Mouse (Mus musculus) cerebellum, postnatal 25 days (tissue): ENCODE data around the gene Bicc1.

Experiments
- DNase-seq, 2 experiments: peaks; one replicate each; pipeline ENCODE4 v3.0.0; 2021; ENCODE audit warnings: mixed read lengths in 2 of 2

Bicc1 gene

DNA sequence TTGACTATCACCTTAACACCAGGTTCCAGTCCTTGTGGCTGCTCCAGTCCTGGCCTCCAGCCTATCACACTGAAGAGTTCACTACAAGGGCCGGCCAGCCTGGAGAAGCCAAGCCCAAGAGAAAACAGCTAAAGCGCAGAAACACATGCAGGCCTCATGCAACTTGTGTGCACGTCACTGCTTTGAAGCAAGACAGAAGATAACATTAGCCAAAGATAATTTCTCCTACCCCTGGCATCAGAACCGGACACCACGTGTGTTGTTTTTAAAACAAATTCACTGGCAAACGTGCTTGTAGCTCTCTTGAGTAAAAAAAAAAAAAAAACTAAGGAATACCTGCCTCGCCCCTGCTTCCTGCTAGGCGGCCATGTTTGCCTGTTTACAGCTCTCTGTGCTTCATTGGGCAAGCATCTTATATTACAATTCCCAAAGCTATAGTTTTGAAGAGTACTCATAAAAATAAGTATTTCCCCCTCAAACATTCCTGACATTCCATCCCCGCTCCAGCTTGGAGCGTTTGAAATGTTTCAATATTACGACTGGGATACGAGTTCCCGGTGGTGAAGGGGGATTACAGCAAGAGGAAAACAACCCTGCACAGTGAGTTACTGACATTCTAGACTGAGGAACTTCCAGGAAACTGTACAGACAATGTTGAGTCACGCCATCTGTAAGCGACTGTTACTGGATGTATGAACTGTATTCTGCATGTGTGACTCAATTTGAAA, 40.2 kb downstream of the Bicc1 start:
- DNase-seq: no peak

DNA sequence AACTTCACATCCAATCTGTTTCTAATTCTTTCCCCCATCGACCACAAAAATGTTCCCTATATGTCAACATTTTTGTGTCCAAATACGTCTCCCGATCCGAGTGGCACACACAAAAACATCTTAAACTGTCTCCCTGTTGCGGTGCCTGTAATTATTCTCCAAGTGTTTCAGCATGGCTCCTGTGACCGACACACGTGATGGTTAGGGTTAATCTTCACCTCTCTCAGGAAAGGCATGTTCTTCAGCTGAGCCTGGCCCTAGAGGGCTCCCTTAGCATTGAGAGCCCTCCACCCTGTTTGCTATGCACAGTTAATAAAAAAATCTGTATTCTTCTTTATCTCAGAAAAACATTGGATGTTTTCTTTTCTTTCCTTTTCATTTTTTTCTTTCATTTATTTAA, 41.7 kb downstream of the Bicc1 start:
- DNase-seq: no peak

DNA sequence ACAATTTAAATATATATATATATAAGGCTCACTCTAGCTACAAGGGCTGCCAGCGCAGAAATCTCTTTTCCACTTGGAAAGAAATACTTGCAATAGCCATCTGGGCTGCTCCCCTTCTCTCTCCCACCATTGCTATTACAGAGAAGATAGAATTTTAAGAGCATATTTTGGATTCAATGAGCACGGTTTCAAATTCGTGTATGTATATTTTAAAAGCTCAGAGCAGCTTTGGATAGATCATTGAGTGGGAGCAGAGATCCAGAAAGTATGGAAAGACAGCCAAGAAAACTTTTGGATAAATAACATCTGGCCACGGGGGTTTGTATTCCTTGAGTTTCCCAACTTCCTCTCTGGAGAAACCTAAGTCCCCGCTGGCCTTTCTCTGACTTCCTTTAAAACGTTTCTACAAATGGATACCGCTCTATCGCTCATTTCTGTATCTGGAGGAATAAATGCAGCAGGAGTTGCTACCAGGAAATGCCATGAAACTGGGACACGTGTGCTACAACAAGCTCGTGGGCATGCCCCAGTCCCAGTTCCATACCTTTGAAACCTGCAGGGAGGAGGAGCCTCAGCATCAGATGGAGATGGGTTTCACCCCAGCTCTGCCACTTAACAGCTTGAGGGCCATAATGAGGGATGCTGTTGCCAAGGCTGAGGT, 45.1 kb downstream of the Bicc1 start:
- no peak for DNase-seq

DNA sequence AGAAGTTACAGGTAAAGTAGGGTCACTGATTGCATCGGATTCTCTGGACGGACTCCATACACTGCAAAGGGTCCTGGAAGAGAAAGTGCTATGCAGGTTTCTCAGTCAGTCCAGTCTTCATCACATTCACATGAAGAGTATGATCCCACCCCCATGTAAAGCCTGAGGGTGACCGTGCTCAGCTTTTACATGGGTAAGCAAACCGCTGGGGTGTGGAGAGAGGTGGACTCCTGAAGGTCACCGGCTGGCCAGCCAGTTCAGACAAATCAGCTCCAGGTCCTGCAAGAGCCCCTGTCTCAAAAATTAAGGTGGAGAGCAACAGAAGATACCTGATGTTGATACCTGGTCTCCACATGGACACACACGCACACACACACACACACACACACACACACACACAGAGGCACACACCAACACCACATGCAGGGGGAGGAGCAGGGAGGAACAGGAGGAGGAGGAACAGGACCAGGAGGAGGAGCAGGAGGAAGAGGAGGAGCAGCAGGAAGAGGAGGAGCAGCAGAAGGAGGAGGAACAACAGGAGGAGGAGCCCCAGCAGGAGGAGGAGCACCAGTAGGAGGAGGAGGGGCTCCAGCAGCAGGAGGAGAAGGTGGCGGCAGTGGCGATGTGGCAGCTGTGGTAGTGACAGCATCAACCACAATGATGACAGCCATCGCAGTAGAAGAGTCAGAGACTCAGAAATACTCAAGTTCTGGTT, 52.9 kb downstream of the Bicc1 start:
- DNase-seq: no peak

DNA sequence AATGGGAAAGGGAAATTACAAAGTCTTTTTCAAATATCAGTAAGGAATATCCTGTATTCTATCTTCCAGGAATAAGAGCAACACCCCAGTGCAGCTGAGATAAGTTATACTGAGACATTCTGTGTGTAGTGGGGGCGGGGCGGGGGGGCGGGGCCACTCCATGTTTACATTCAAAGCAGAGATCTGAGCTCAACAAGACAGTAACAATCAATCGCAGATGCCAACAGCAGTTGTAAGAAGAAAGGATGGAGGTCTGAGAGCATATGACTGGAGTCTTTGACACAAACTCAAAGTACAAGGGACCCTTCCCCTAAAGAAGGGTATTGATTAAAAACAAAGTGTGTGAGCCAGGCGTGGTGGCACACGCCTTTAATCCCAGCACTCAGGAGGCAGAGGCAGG, 54.7 kb downstream of the Bicc1 start:
- no peak for DNase-seq

DNA sequence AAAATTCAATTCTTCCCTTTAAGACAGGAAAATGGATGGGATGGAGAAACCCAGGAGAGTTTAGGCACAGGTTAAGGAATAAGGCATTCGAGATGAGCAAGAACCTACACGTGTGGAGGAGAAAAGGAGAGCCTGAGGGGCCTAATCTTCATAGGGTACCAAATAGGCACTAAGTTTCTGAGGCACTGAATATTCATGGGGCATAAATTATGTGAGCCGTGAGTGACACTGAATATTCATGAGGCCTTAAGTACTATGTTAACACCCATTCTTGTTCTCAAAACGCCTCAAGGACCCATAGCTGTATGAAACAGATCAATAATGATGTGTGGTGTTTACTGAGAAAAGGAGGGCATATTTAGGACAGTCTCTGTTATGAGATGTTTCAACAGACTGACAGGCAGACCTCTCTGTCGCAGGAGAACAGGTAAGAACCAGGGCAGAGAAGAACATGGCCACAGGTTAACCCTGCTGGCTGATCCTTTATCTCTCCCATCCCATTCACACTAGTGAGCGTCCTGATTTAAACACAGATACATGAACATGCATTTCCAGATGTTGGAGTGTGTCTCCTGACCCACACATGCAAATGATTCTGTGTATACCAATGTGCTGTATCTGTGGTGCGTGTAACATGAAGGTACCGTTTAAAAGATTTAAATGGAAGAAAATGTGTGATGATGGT, 58.5 kb downstream of the Bicc1 start:
- DNase-seq: no peak

DNA sequence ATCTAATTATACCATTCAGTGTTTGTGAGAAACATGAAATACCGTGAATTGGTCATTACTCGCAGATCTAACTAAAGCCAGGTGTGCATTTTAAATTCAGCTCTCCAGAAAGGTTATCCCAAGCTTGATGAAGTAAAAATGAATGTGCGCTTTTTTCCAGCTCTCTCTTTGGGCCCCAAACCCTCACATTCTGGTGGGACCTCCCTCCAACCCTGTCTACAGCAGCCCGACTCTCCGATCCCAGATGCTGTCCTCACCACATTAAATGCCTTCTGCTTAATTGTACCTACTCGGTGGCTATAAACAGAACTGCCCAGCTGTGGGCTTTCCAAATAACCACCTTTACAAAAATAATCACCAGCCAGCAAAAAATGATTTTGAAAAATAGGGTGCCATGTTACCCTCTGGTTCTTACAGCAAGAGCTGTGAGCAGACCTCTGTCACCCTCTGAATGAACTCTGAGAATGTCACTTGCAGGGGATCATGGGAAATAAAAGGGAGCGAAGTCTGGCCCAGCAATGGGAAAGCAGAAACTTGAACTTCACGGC, 64.7 kb downstream of the Bicc1 start:
- DNase-seq: no peak

DNA sequence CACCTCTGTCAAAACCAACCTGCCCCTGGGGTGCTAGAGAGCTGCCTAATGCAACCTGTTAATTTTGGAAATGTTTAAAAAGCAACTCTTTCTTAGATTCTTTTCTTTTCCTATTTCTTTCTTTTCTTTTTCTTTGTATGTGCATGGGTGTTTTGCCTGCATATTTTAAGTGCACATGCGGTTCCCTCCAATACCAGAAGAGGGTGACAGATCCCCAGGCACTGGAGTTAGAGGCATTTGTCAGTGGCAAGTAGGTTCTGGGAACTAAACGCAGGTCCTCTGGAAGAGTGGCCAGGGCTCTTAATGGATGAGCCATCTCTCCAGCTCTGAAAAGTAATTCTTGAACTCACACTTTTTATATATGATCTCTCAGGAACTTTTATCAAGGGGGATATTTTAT, 66.2 kb downstream of the Bicc1 start:
- no peak for DNase-seq

DNA sequence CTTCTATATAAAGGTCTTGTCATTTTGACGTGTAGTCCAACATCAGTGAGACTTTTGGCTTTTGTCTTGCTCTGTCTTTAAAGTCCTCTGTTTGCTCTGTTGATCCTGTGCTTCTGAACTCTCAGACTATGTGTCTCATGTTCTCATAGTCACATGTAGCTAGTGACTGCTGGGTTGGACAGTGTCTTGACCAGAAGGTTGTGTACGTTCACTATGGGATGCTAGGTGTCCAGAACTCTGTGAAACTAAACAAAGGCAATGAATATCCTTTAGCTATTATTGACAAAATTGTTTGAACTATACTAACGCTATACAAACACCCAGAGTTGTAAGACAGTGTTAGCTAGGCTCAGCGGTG, 72.2 kb downstream of the Bicc1 start:
- no peak for DNase-seq

DNA sequence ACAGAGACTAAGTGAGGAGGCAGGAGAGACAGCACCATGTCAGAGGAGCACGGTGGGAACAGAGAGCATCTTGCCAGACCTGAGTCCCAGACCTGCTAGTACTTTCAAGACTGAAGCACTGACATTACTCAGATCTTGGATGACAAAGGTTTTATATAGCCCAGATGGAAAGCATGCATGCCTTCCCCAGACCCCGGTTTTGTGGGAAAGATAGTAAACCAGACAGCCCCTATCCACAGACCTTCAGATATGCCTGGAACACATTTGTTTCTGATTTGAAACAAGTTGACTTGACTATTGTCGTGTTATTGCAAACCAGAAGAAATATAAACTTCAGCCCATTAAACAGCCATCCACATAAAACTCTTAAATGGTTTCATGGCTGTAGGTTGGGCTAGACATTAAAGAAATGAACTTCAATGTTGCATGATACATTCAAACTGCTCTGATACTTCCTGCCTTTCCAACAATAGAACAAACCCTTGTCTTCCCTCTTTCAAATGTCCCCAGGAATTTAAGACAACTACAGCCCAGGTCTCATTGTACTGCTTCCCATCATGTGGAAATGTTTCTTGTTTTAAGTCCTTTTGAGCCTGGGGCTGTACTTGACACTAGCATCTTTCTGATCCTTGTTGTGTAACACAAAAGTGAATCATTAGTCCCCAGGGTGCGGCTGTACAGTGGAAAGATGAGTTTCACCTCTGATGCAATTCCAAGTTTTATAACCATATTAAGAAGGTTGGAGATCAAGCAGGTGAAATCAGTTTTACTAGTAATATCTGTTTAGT, 72.7 kb downstream of the Bicc1 start:
- DNase-seq: no peak

DNA sequence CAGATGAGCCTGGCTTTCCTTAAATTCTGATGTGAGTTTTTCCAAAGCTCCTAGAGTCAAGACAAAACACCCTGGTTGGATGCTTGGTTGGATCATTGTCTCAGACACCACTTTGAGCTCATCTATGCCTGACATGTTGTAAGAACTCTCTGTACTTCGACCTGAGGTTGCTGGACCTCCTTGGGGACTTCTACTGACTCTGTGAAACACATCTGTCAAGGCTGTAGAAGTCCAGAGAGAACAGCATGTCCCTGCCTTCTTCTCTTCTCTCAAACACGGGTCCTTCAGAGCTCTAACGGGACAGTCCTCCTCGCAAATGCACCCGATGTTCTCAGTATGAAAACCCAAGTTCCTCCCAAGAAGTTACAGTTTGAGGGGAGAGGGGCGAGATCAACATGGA, 76.5 kb downstream of the Bicc1 start:
- no peak for DNase-seq

DNA sequence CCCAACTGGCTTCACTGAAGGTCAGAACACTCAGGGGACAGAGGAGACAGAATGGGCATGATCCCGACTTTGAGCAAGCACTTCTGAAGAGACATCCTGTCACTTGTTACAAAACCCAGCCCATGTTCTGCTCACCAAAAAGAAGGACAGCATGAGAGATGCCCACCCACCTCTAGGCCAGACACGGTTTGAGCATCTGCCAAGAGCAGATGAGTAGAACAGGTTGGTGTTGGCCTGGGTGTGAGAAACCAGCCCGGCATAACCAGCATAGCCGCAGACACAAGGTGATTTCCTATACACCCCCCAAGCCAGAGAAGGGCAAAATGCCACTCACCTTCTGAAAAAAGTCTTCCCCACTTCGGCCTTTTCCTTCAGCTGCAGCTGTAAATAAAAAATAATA, 80.6 kb downstream of the Bicc1 start:
- no peak for DNase-seq

DNA sequence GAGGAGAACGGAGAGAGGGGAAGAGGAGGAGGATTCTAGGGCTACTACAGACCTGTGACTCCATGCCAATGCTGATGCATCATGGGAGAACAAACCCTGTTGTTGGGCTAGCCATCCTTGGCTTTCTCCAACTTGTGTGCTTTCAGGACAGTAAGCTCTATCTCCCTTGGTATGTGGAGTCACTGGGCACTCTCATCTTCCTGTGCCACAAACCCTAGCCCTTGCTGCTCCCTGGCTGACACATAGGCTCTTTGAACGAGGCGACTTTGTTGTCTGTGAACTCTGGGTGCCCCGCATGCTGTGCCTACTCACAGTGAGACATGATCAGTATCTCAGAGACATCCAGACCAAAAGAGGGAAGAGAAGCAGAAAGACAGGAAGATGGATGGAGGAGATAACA, 94.5 kb downstream of the Bicc1 start:
- DNase-seq: no peak

DNA sequence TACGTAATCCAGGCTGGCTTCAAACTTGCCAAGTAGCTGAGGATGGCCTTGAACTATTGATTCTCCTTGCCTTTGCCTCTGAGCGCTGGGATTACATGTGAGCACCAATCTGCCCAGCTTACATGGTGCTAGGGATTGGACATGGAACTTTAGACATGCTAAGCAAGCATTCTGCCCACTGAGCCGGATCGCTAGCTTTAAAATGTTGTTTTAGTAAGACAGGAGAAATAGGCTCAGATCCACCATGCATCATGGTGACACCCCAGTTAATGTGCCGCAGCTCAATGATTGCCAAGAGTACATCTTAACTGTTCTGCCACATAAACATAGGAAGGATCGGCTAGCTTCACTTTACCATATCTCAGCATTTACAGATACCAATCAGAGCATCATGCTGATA, 94.9 kb downstream of the Bicc1 start:
- DNase-seq: no peak

DNA sequence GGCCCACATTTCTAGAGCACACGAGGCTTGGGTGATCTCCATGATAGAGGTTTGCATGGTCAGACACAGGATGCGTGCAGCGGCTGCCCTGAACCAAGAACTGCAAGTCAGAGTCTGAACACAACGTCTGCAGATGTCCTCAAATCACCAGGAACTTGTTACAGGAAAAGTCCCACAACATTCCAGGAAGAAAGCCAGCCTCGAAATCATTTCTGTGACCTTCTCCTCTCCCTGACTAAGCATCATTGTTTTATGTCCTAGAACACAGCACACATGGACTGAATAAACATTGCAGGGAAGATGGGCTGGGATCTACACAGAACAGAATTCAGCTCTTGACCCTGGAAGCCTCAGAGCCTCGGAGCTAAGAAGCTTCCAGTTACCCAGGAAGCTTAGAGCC, 97.3 kb downstream of the Bicc1 start:
- DNase-seq: no peak

DNA sequence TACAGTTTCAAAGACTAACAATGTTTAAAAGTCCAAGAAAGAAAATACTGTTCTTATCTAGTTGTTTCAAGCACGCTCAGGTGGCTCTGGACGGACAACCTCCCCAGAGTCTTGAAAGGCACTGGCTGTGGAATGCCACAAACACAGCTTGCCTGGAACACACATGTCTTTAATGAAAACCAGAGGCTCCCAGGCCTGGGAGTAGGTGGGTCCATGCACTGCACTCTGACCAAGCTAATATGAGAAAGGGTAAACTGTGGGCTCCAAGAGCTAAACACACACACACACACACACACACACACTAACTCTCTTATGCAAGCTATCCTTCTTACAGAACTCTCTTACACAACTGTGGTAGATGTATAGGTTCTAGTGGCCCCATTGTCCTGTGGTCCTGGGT, 99.2 kb downstream of the Bicc1 start:
- DNase-seq: no peak

DNA sequence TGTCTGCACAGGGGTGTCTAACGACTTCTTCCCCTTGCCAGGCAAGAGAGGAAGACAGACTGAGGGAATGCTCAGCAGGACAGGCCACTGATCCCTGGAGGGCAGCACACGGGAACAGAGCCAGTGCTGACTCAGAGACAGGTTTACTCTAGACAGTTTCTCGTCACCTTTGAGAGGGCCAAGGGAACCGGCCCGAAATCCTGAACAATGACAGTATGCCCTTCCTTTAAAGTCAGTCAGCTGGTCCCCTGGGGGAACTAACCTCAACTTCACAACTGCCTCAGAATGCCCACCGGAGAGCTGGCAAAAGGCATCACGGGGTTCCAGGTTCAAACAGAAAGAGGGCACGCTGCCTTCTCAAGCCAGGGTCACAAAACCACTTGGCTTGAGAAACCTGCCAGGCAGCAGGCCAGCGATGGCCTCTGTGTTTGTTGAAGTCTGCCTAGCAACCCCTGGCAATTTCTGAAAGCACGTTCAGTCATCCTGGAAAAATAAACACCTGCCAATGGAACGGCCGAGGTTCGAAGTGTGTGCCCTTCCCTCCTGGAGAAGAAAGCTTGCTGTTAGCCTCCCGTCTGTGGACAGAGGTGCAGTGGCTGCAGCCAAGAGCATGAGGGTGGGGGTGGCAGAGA, 100.8 kb downstream of the Bicc1 start:
- peak; percentile 10 to 29 for DNase-seq

DNA sequence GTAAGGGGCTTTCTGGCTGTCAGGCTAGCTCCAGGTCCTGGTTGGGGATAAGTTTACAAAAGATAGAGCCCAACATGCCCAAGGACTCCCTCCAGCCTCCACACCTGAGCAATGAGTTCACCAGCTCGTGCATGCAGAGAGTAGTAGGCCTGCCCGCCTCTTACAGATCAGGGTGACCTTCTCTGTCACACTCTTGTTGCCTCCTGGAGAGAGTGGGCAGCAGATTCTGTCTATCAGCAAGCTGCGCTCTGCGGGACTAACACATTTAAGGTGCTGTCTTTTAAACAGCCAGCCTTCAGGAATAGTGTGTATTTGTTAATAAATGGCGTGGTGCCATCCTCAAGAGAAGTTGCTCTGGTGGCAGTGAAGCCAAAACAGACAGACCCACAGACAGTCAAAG, 101.4 kb downstream of the Bicc1 start:
- no peak for DNase-seq

DNA sequence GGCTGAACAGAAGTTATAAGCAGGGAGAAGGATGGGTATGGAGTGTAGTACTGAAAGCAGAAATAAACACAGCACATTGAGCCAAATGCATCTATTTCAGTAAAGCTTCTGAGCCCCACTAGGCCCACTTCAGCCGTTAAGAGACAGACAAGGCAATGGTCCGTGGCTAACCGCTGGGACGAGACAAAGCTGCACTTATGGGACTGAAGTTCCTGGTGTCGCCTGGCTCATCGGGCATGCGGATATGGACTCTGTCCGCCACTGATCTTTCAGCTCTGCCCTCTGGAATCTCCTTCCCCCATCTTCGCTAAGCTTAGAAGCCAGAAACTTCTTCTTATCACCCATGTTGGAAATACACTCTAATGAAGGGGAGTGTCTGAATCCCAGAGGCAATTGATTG, 106.8 kb downstream of the Bicc1 start:
- DNase-seq: no peak

DNA sequence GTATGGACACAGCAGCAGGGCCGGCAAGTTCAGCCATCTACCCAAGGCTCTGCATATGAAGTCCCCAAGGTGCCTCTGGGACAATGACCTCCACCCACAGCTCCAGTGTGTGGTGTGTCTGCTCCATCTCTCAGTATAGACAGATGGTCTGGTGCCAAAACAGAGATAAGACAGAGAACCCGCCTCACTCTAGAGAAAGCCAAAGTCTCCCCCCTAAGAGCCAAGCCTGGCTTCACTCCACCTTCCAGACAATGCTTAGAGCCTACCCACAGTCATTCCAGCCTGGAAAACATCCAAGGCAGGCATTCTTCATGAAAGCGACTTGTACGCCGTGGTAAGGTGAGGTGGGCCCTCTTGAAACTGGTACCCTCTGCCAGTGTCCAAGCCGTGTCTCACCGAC, 107.3 kb downstream of the Bicc1 start:
- no peak for DNase-seq

DNA sequence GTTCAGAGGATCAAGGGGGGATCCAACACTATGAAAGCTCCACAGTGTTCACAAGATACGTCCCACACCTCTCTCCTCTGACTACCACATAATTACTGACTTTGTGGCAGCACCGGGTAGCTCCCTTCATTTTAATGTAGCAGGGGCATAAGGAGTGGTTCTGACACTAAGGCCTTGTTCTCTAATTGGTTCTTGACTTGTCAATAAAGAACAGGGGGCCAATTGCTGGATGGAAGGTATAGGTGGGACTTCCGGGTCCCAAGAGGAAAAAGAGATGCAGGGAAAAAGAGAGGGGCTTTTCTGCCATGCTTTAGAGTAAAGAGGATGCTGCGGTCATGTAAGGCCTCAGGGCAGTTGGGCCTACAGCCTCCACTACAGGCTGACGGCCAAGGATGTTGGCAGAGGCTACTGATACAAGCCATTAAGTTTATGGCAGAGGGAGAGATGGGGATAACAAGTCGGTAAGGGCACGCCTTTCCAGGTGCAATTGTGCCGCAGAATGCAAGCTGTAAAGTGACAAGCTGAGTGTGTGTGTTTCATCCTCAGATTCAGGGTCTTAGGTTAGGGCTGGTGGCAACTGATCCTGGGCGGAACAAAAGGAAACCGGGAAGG, 108.7 kb downstream of the Bicc1 start:
- DNase-seq: no peak

DNA sequence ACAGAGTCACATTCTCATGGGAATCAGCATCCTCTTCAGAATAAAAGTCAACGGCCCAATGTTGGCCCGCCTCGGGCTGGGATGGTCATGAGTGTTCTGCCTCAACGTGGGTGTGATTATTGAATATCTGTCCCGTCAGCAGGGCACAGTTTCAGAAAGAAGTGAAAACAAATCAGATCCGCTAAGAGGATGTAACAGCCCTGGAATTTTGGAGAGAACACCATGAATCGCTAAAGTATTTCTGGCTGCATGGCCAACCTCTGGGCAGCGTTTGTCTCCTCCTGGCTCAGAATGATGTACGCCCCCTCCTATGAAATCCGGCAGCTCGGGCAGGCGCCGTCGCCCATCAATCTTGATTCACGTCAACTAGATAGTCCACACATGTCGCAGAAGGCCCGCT, 110.2 kb downstream of the Bicc1 start:
- no peak for DNase-seq
